Mouse (Mus musculus): ENCODE data around the gene Gm37240. TPM values are rescaled to one million over a fixed set of nuclear protein-coding genes. Genes with fewer than 3 reads are reported as not detected.

Gene Gm37240
- polyA plus RNA-seq, 1 experiment from 2014 or later, result 0.21 TPM

- DNase-seq, result no peak
- ATAC-seq (ENCODE audit: low read depth), result no peak
- no peaks in the 10 kb centered on the region for H3K9me3 ChIP-seq (replicated peaks)
- no peaks in the 10 kb centered on the region for H3K36me3 ChIP-seq
- H3K27me3 ChIP-seq, result no peaks in the 10 kb centered on the region
- 0 out of 2 replicates have a peak, but pooled peaks cover 3% of the 10 kb centered on the region for H3K4me1 ChIP-seq (replicated peaks)
- H3K4me3 ChIP-seq (replicated peaks), result no peak overlapping the region
- no peak overlapping the region for H3K27ac ChIP-seq
- H3K4me2 ChIP-seq, result no peak overlapping the region
- 78% methylated on average over 7 of the region's 7 CpGs for WGBS (ENCODE audit: insufficient replicate concordance)
- H3K9ac ChIP-seq, result no peak overlapping the region
Observed at GRCm38 (mm10) chr3:85645517-85646004, 241.8 kb downstream of the Gm37240 start.

GRCm38 (mm10) chr3:85644814-85645213, 242.5 kb downstream of the Gm37240 start:
- Histone ChIP-seq H3K9ac (no peak overlapping the region), H3K27me3 (no peaks in the 10 kb centered on the region), H3K4me3 (replicated peaks) (no peak overlapping the region), H3K4me2 (no peak overlapping the region), H3K27ac (no peak overlapping the region), H3K36me3 (no peaks in the 10 kb centered on the region), H3K9me3 (replicated peaks) (no peaks in the 10 kb centered on the region), H3K4me1 (replicated peaks) (0 out of 2 replicates have a peak, but pooled peaks cover 3% of the 10 kb centered on the region)
- 82% methylated on average over 3 of the region's 3 CpGs for WGBS (ENCODE audit: insufficient replicate concordance)
- DNase-seq (no peak), ATAC-seq (ENCODE audit: low read depth) (no peak)

GRCm38 (mm10) chr3:85641751-85642150, 245.6 kb downstream of the Gm37240 start:
- WGBS (ENCODE audit: insufficient replicate concordance), result 69% methylated on average over 3 of the region's 3 CpGs
- Histone ChIP-seq H3K9ac (no peak overlapping the region), H3K4me1 (replicated peaks) (no peaks in the 10 kb centered on the region), H3K36me3 (no peaks in the 10 kb centered on the region), H3K4me3 (replicated peaks) (no peak overlapping the region), H3K9me3 (replicated peaks) (no peaks in the 10 kb centered on the region), H3K27me3 (no peaks in the 10 kb centered on the region), H3K4me2 (no peak overlapping the region), H3K27ac (no peak overlapping the region)
- ATAC-seq (ENCODE audit: low read depth) (no peak), DNase-seq (no peak)

- Histone ChIP-seq H3K4me2 (no peak overlapping the region), H3K27me3 (no peaks in the 10 kb centered on the region), H3K4me1 (replicated peaks) (no peaks in the 10 kb centered on the region), H3K9me3 (replicated peaks) (no peaks in the 10 kb centered on the region), H3K27ac (no peak overlapping the region), H3K4me3 (replicated peaks) (no peak overlapping the region), H3K9ac (no peak overlapping the region), H3K36me3 (no peaks in the 10 kb centered on the region)
- DNase-seq, result no peak
- no peak for ATAC-seq (ENCODE audit: low read depth)
- 73% methylated on average over 5 of the region's 5 CpGs for WGBS (ENCODE audit: insufficient replicate concordance)
Observed at GRCm38 (mm10) chr3:85636716-85637447, 250.4 kb downstream of the Gm37240 start.

GRCm38 (mm10) chr3:85635591-85635990, 251.7 kb downstream of the Gm37240 start:
- Histone ChIP-seq H3K4me3 (replicated peaks) (no peak overlapping the region), H3K9ac (no peak overlapping the region), H3K27ac (no peak overlapping the region), H3K4me2 (no peak overlapping the region), H3K36me3 (no peaks in the 10 kb centered on the region), H3K9me3 (replicated peaks) (no peaks in the 10 kb centered on the region), H3K4me1 (replicated peaks) (no peaks in the 10 kb centered on the region), H3K27me3 (no peaks in the 10 kb centered on the region)
- ATAC-seq (ENCODE audit: low read depth), result no peak
- no peak for DNase-seq
- 75% methylated on average over 2 of the region's 2 CpGs for WGBS (ENCODE audit: insufficient replicate concordance)

GRCm38 (mm10) chr3:85635126-85635419, 252.2 kb downstream of the Gm37240 start:
- no peak for ATAC-seq (ENCODE audit: low read depth)

GRCm38 (mm10) chr3:85634389-85635125, 252.8 kb downstream of the Gm37240 start:
- Histone ChIP-seq H3K4me2 (no peak overlapping the region), H3K36me3 (0 out of 2 replicates have a peak, but pooled peaks cover 4% of the 10 kb centered on the region), H3K9ac (no peak overlapping the region), H3K4me3 (replicated peaks) (no peak overlapping the region), H3K27ac (no peak overlapping the region), H3K9me3 (replicated peaks) (no peaks in the 10 kb centered on the region), H3K4me1 (replicated peaks) (no peaks in the 10 kb centered on the region), H3K27me3 (no peaks in the 10 kb centered on the region)
- DNase-seq (no peak), ATAC-seq (ENCODE audit: low read depth) (no peak)
- 86% methylated on average over 8 of the region's 8 CpGs for WGBS (ENCODE audit: insufficient replicate concordance)

More at GRCm38 (mm10) chr3:85635126-85635419, 252.2 kb downstream of the Gm37240 start:
- no peak for DNase-seq
- Histone ChIP-seq H3K4me3 (replicated peaks) (no peak overlapping the region), H3K4me2 (no peak overlapping the region), H3K9ac (no peak overlapping the region), H3K27ac (no peak overlapping the region), H3K27me3 (no peaks in the 10 kb centered on the region), H3K4me1 (replicated peaks) (no peaks in the 10 kb centered on the region), H3K36me3 (0 out of 2 replicates have a peak, but pooled peaks cover under 1% of the 10 kb centered on the region), H3K9me3 (replicated peaks) (no peaks in the 10 kb centered on the region)
- WGBS (ENCODE audit: insufficient replicate concordance), result 48% methylated on average over 2 of the region's 2 CpGs

- 75% methylated on average over 2 of the region's 2 CpGs for WGBS (ENCODE audit: insufficient replicate concordance)
- Histone ChIP-seq H3K27me3 (no peaks in the 10 kb centered on the region), H3K36me3 (0 out of 2 replicates have a peak, but pooled peaks cover 7% of the 10 kb centered on the region), H3K9me3 (replicated peaks) (no peaks in the 10 kb centered on the region), H3K27ac (no peak overlapping the region), H3K4me1 (replicated peaks) (no peaks in the 10 kb centered on the region), H3K9ac (no peak overlapping the region), H3K4me2 (no peak overlapping the region), H3K4me3 (replicated peaks) (no peak overlapping the region)
- DNase-seq (no peak), ATAC-seq (ENCODE audit: low read depth) (no peak)
Observed at GRCm38 (mm10) chr3:85633733-85634132, 253.6 kb downstream of the Gm37240 start.

GRCm38 (mm10) chr3:85629895-85630510, 257.3 kb downstream of the Gm37240 start:
- Histone ChIP-seq H3K4me1 (replicated peaks) (no peaks in the 10 kb centered on the region), H3K9me3 (replicated peaks) (no peaks in the 10 kb centered on the region), H3K9ac (no peak overlapping the region), H3K4me2 (no peak overlapping the region), H3K27ac (no peak overlapping the region), H3K36me3 (0 out of 2 replicates have a peak, but pooled peaks cover 7% of the 10 kb centered on the region), H3K4me3 (replicated peaks) (no peak overlapping the region), H3K27me3 (no peaks in the 10 kb centered on the region)
- no peak for ATAC-seq (ENCODE audit: low read depth)
- no peak for DNase-seq
- 83% methylated on average over 4 of the region's 4 CpGs for WGBS (ENCODE audit: insufficient replicate concordance)

GRCm38 (mm10) chr3:85619751-85620150, 267.6 kb downstream of the Gm37240 start:
- WGBS (ENCODE audit: insufficient replicate concordance), result 97% methylated on average over 1 of the region's 1 CpGs
- H3K27me3 ChIP-seq, result no peaks in the 10 kb centered on the region
- peaks cover 15% of the 10 kb centered on the region for H3K36me3 ChIP-seq
- H3K9ac ChIP-seq, result no peak overlapping the region
- no peak for ATAC-seq (ENCODE audit: low read depth)
- no peak overlapping the region for H3K4me2 ChIP-seq
- no peak overlapping the region for H3K27ac ChIP-seq
- H3K4me3 ChIP-seq (replicated peaks), result no peak overlapping the region
- no peaks in the 10 kb centered on the region for H3K9me3 ChIP-seq (replicated peaks)
- DNase-seq, result no peak
- peaks cover 5% of the 10 kb centered on the region for H3K4me1 ChIP-seq (replicated peaks)

GRCm38 (mm10) chr3:85619345-85619744, 268.0 kb downstream of the Gm37240 start:
- Histone ChIP-seq H3K27ac (no peak overlapping the region), H3K4me1 (replicated peaks) (peaks cover 5% of the 10 kb centered on the region), H3K9me3 (replicated peaks) (no peaks in the 10 kb centered on the region), H3K4me3 (replicated peaks) (no peak overlapping the region), H3K4me2 (no peak overlapping the region), H3K27me3 (no peaks in the 10 kb centered on the region), H3K9ac (no peak overlapping the region), H3K36me3 (peaks cover 15% of the 10 kb centered on the region)
- DNase-seq (no peak), ATAC-seq (ENCODE audit: low read depth) (no peak)
- WGBS (ENCODE audit: insufficient replicate concordance), result 73% methylated on average over 5 of the region's 5 CpGs

Measured in liver, embryonic 13.5 days (tissue).